Comparison of ENCODE assay signal across 8 mouse cellular contexts in genomic region chr11:82990612-82991385, GRCm38 (mm10). TPM values are rescaled to one million over a fixed set of nuclear protein-coding genes. Genes with fewer than 3 reads are reported as not detected.
A peak's percentile ranks its signal among the peaks of the same experiment; 100 is the strongest.
DNase-seq lines count a peak whose midpoint lies in the region; ATAC-seq and TF ChIP-seq lines count a peak whose summit lies in the region.
"Not testable (repeated sequence)": the region's sequence is repeated elsewhere in the genome, so short reads cannot be mapped to it uniquely, and the experiment has no call there.

No protein-coding gene starts in this region.

- H3K36me3 ChIP-seq in ES-Bruce4 (ENCODE audit: control insufficient read depth, insufficient read depth, low read length, poor library complexity, severe bottlenecking); hindbrain, embryonic 13.5 days; neural tube, embryonic 11.5 days (ENCODE audit: control insufficient read depth, insufficient read depth, low read length): not testable (repeated sequence)

- H3K4me3 ChIP-seq in ES-Bruce4 (ENCODE audit: low read depth, low read length) = peak overlapping the region; percentile 27
- peak overlapping the region; percentile 36 for H3K4me3 ChIP-seq in hindbrain, embryonic 13.5 days
- peak overlapping the region; percentile 58 for H3K4me3 ChIP-seq in layer of hippocampus, adult 2 months
- H3K4me3 ChIP-seq in neural tube, embryonic 11.5 days (ENCODE audit: low read depth, low read length) = peak overlapping the region; percentile 19

- WGBS in hindbrain, embryonic 13.5 days = 13% methylated on average over 19 of the region's 19 CpGs
- WGBS in neural tube, embryonic 11.5 days = 17% methylated on average over 19 of the region's 19 CpGs

- H3K4me2 ChIP-seq in hindbrain, embryonic 13.5 days = peak overlapping the region; percentile 54
- peak overlapping the region; percentile 50 for H3K4me2 ChIP-seq in neural tube, embryonic 11.5 days (ENCODE audit: low read depth)

- not testable (repeated sequence) for H3K27ac ChIP-seq in ES-Bruce4 (ENCODE audit: insufficient read depth, low read length); hindbrain, embryonic 13.5 days; layer of hippocampus, adult 2 months; neural tube, embryonic 11.5 days (ENCODE audit: low read depth, low read length)

- not testable (repeated sequence) for TF ChIP-seq CTCF in ES-Bruce4 (IDR thresholded peaks at IDR 0.05; ENCODE audit: low read depth, low read length); layer of hippocampus, adult 2 months (conservative IDR thresholded peaks at IDR 0.05)

- not testable (repeated sequence) for H3K9me3 ChIP-seq in ES-Bruce4 (replicated peaks; ENCODE audit: control insufficient read depth, insufficient read depth, low read length, poor library complexity, severe bottlenecking); hindbrain, embryonic 13.5 days; neural tube, embryonic 11.5 days (ENCODE audit: control insufficient read depth, low read length)

- not testable (repeated sequence) for TF ChIP-seq POLR2A in ES-Bruce4 (IDR thresholded peaks at IDR 0.05; ENCODE audit: insufficient read depth, low read length)

- not testable (repeated sequence) for TF ChIP-seq EP300 in ES-Bruce4 (IDR thresholded peaks at IDR 0.05; ENCODE audit: insufficient read depth, low read depth, low read length)

- ATAC-seq in hindbrain, embryonic 13.5 days (ENCODE audit: low FRiP score); neural tube, embryonic 11.5 days (ENCODE audit: insufficient read depth, low FRiP score, low TSS enrichment): not testable (repeated sequence)

- H3K9ac ChIP-seq in ES-Bruce4 (ENCODE audit: low read depth, poor library complexity, severe bottlenecking) = peak overlapping the region; percentile 13; the same call in 1 of the 2 replicates
- H3K9ac ChIP-seq in hindbrain, embryonic 13.5 days = 0 out of 2 replicates have a peak overlapping the region, but pooled peaks have one; percentile 35
- peak overlapping the region; percentile 36; the same call in 1 of the 2 replicates for H3K9ac ChIP-seq in neural tube, embryonic 11.5 days (ENCODE audit: low read length)

- H3K27me3 ChIP-seq in ES-Bruce4 (ENCODE audit: control insufficient read depth, insufficient read depth, low read length, poor library complexity, severe bottlenecking); neural tube, embryonic 11.5 days (ENCODE audit: control insufficient read depth, insufficient read depth, low read length): not testable (repeated sequence)
- peaks cover 15% of the 10 kb centered on the region for H3K27me3 ChIP-seq in hindbrain, embryonic 13.5 days

- not testable (repeated sequence) for H3K4me1 ChIP-seq in ES-Bruce4 (ENCODE audit: control insufficient read depth, insufficient read depth, low read length); hindbrain, embryonic 13.5 days (replicated peaks); neural tube, embryonic 11.5 days (ENCODE audit: control insufficient read depth, insufficient read depth, low read length)

- DNase-seq in embryo, embryonic 10.5 days (ENCODE audit: low spot score) = peak; percentile 77
- peak; percentile 20 for DNase-seq in gastrocnemius, postnatal 10 days
- not testable (repeated sequence) for DNase-seq in layer of hippocampus, adult 2 months (ENCODE audit: low spot score in 2 of 2)
- DNase-seq in lung, postnatal 10 days = peak; percentile 54
- peak; percentile 64 for DNase-seq in neural tube, embryonic 11.5 days (ENCODE audit: low spot score)
- DNase-seq in thymus, postnatal 0 days (ENCODE audit: low spot score) = peak; percentile 60

RNA-seq across cellular contexts. Expression of gene Slfn9, which starts 0.8 kb away (rescaled TPM):
- polyA plus RNA-seq in ES-Bruce4 (2011; ENCODE audit: insufficient read depth, insufficient read length, low read depth, missing spikeins) = 4.0 and 5.4 TPM in 2 replicates
- total RNA-seq in gastrocnemius, postnatal 10 days (2021) = 1 to 10 TPM; 2.9 to 4.0 TPM
- polyA plus RNA-seq in hindbrain, embryonic 13.5 days (2015; fragmentation: Nextera tagmentation; extraction: Ambion mirVana) = 2.7 and 2.8 TPM in 2 replicates
- total RNA-seq in layer of hippocampus, adult 2 months (2021) = under 1 TPM; 0.27 to 0.49 TPM
- 7.2 and 9.8 TPM in 2 replicates for polyA plus RNA-seq in neural tube, embryonic 11.5 days (2014; fragmentation: Nextera tagmentation; extraction: Ambion mirVana)
- 5.8 and 7.7 TPM in 2 replicates for polyA plus RNA-seq in thymus, postnatal 0 days (2015; fragmentation: Nextera tagmentation; extraction: Ambion mirVana)

RNA-seq across cellular contexts. Expression of gene Slfn8, which starts 29.8 kb away (rescaled TPM):
- not detected in 2 replicates for polyA plus RNA-seq in ES-Bruce4 (2011; ENCODE audit: insufficient read depth, insufficient read length, low read depth, missing spikeins)
- total RNA-seq in gastrocnemius, postnatal 10 days (2021) = under 1 TPM; 0.12 to 0.52 TPM
- polyA plus RNA-seq in hindbrain, embryonic 13.5 days (2015; fragmentation: Nextera tagmentation; extraction: Ambion mirVana) = 0.10 and 0.35 TPM in 2 replicates
- under 1 TPM; 0.44 to 0.69 TPM for total RNA-seq in layer of hippocampus, adult 2 months (2021)
- polyA plus RNA-seq in neural tube, embryonic 11.5 days (2014; fragmentation: Nextera tagmentation; extraction: Ambion mirVana) = 0.14 and 0.19 TPM in 2 replicates
- 5.9 and 7.1 TPM in 2 replicates for polyA plus RNA-seq in thymus, postnatal 0 days (2015; fragmentation: Nextera tagmentation; extraction: Ambion mirVana)

RNA-seq across cellular contexts. Expression of gene Slfn5, which starts 39.6 kb away (rescaled TPM):
- 3.7 and 4.2 TPM in 2 replicates for polyA plus RNA-seq in ES-Bruce4 (2011; ENCODE audit: insufficient read depth, insufficient read length, low read depth, missing spikeins)
- total RNA-seq in gastrocnemius, postnatal 10 days (2021) = 10 to 100 TPM; 29.9 to 35.5 TPM
- 1.00 and 1.0 TPM in 2 replicates for polyA plus RNA-seq in hindbrain, embryonic 13.5 days (2015; fragmentation: Nextera tagmentation; extraction: Ambion mirVana)
- 1 to 10 TPM; 2.5 to 4.0 TPM for total RNA-seq in layer of hippocampus, adult 2 months (2021)
- polyA plus RNA-seq in neural tube, embryonic 11.5 days (2014; fragmentation: Nextera tagmentation; extraction: Ambion mirVana) = 0.74 and 0.86 TPM in 2 replicates
- polyA plus RNA-seq in thymus, postnatal 0 days (2015; fragmentation: Nextera tagmentation; extraction: Ambion mirVana) = 8.9 and 10.6 TPM in 2 replicates
